Mouse (Mus musculus) stomach, embryonic 14.5 days (tissue): ENCODE data around the gene Edc4. TPM values are rescaled to one million over a fixed set of nuclear protein-coding genes. Genes with fewer than 3 reads are reported as not detected.
A peak's percentile ranks its signal among the peaks of the same experiment; 100 is the strongest.

Source experiments
- ATAC-seq: fragments of 200-750 bp; cut with Nextera tagmentation; 2 replicates; pipeline ENCODE4 v1.8.0; 2017; ENCODE audit warnings: low read depth, moderate TSS enrichment; ENCODE audit not compliant: insufficient number of reproducible peaks, insufficient read depth, low FRiP score
- H3K27ac ChIP-seq: fragments of 300-500 bp; sonication (generic); 2 replicates; pipeline ENCODE4 v1.5.1; 2014; ENCODE audit warnings: mild to moderate bottlenecking, low read length, moderate library complexity, mixed read lengths
- H3K27me3 ChIP-seq: fragments of 300-500 bp; sonication (generic); 2 replicates; pipeline ENCODE4 v1.6.1; 2014; ENCODE audit warnings: low read length, control low read depth, mixed read lengths; ENCODE audit not compliant: control insufficient read depth, insufficient read depth
- H3K36me3 ChIP-seq: fragments of 300-500 bp; sonication (generic); 2 replicates; pipeline ENCODE4 v1.6.1; 2014; ENCODE audit warnings: mild to moderate bottlenecking, control low read depth, low read length, moderate library complexity, mixed read lengths; ENCODE audit not compliant: control insufficient read depth, insufficient read depth
- H3K4me1 ChIP-seq: fragments of 300-500 bp; sonication (generic); 2 replicates; pipeline ENCODE4 v1.6.1; 2014; ENCODE audit warnings: low read length, control low read depth, mixed read lengths; ENCODE audit not compliant: control insufficient read depth, insufficient read depth
- H3K4me2 ChIP-seq: fragments of 300-500 bp; sonication (generic); replicated peaks from 2 replicates; pipeline ENCODE4 v1.6.1; 2014; ENCODE audit warnings: low read depth, low read length, control low read depth
- H3K4me3 ChIP-seq: fragments of 300-500 bp; sonication (generic); 2 replicates; pipeline ENCODE4 v1.5.1; 2014; ENCODE audit warnings: low read depth, low read length, control low read depth
- H3K9ac ChIP-seq: fragments of 300-500 bp; sonication (generic); replicated peaks from 2 replicates; pipeline ENCODE4 v1.6.1; 2014; ENCODE audit warnings: low read depth, mild to moderate bottlenecking, control low read depth, low read length, moderate library complexity, mixed read lengths
- H3K9me3 ChIP-seq: fragments of 300-500 bp; sonication (generic); 2 replicates; pipeline ENCODE4 v1.6.1; 2016; ENCODE audit warnings: low read depth, low read length, control low read depth; ENCODE audit not compliant: control insufficient read depth
- WGBS: fragments of 180-500 bp; shearing (Covaris S2); extraction: QIAGEN DNeasy Blood & Tissue Kit; methylation state at CpG from one replicate; pipeline ENCODE4 v1.1.7; 2014; 5-methylcytosine and 5-hydroxymethylcytosine counted together
- polyA plus RNA-seq: library from polyadenylated mRNA; unstranded; fragments of >200 nt; fragmentation: Nextera tagmentation; extraction: Ambion mirVana; gene quantifications from 2 replicates; pipeline ENCODE4 v1.2.1, GENCODE M21; 2014

The Edc4 gene
- polyA plus RNA-seq, 1 experiment from 2014 or later, result 34.4 TPM

DNA sequence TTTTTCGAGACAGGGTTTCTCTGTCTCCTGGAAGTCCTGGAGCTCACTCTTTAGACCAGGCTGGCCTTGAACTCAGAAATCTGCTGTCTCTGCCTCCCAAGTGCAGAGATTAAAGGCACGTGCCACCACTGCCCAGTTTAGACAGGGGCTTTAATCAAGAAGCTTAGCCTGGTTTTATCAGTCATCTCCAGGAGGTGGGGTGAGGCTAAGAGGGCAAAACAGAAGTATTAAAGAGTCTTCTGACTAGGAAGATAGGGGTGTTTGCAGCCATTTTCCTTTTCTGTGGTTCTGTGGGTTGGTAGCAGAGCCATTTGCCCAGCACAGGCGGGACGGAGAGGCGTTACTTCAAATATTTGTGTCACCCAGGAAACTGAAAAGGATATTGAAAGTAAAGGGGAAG, 21.4 kb upstream of the Edc4 start:
- peaks cover 4% of the 10 kb centered on the region for H3K36me3 ChIP-seq
- WGBS, result 55% methylated on average over 5 of the region's 5 CpGs
- no peak overlapping the region for H3K9ac ChIP-seq
- H3K4me1 ChIP-seq, result peaks cover 29% of the 10 kb centered on the region
- H3K27me3 ChIP-seq, result no peaks in the 10 kb centered on the region
- H3K9me3 ChIP-seq, result no peaks in the 10 kb centered on the region
- no peak for ATAC-seq
- H3K4me3 ChIP-seq, result 0 out of 2 replicates have a peak overlapping the region, but pooled peaks have one; percentile 92
- peak overlapping the region; percentile 33 for H3K4me2 ChIP-seq
- H3K27ac ChIP-seq, result peak overlapping the region; percentile 64; the same call in 1 of the 2 replicates

DNA sequence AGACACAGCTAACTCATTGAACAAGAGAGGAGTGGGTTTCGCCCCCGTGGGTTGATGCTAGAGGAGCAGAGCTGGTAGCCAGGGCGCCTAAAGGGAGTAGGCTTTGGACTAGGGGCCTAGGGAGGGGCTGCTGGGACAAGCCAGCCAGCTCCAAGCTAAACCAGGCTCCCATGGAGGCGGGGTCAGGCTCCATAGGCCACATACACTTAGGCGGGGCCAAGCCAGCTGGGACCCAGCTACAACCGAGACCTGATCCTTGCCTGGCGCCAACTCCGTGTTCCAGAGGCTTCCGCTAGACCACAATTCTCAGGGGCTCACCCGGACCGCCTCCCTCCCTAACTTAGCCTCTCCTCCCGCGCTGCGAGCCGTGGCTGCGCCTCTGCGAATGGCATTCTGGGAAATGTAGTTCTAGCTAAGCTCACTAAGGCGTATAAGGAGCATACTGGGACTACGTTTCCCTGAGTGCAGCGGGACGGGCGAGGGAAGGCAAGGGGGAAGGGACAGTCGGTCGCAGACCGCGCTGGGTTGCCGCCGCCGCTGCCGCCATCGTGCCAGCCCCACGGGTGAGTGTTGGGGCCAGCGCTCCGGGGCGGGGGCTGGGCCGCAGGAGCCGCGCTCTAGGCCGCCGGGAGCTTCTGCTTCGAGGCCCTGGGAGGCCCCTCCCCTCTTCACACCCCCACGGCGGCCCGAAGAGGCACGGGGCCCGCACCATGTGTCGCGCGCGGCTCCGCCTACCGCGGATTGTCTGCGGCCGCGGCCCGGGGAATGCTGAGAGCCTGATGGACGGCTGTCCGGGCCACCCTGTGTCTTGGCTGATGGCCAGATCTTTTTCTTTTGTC, 20.3 kb upstream of the Edc4 start, which contains the start of gene Nutf2:
Gene Nutf2 (plus strand): TSS at position 438 of the 839 bp plus-strand sequence.
- H3K9ac ChIP-seq, result peak within 1 kb of the TSS; percentile 93
- WGBS, result under 1% methylated on average over 58 of the region's 59 CpGs
- H3K4me1 ChIP-seq, result peaks cover 29% of the 10 kb centered on the region
- peak within 1 kb of the TSS; percentile 57 for H3K4me2 ChIP-seq
- H3K4me3 ChIP-seq, result peak within 1 kb of the TSS; percentile 92
- H3K9me3 ChIP-seq, result no peaks in the 10 kb centered on the region
- H3K27me3 ChIP-seq, result no peaks in the 10 kb centered on the region
- peaks cover 4% of the 10 kb centered on the region for H3K36me3 ChIP-seq
- H3K27ac ChIP-seq, result peak within 1 kb of the TSS; percentile 93
- ATAC-seq, result peak; percentile 98

DNA sequence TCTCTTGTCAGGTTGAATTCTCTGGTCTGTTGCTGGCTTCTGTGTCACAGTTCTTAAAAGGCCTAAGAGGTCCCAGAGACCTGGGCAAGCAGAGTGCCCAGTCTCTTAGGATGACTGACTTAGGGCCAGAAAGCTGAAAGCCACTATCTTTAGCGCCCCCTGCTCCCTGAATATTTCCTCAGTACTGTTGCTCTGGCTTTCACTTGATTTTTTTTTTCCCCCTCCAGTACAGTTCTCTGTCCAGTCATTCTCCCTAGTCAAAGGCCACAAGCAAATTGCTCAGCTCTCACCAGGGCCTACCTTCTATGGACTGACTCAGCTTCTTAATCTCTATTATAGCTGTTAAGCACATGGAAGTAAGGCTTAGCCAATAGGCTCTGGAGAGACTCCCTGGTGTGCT, 18.7 kb upstream of the Edc4 start:
- Histone ChIP-seq H3K4me2 (peak overlapping the region; percentile 57), H3K4me3 (peak overlapping the region; percentile 92), H3K9me3 (no peaks in the 10 kb centered on the region), H3K4me1 (peaks cover 19% of the 10 kb centered on the region; the same call in 1 of the 2 replicates), H3K27me3 (no peaks in the 10 kb centered on the region), H3K9ac (peak overlapping the region; percentile 93), H3K36me3 (peaks cover 17% of the 10 kb centered on the region), H3K27ac (no peak overlapping the region)
- ATAC-seq, result no peak
- 9% methylated on average over 1 of the region's 1 CpGs for WGBS

GRCm38 (mm10) chr8:105866364-105867029, 14.2 kb upstream of the Edc4 start:
- WGBS, result 81% methylated on average over 6 of the region's 6 CpGs
- peaks cover 46% of the 10 kb centered on the region for H3K36me3 ChIP-seq
- no peak overlapping the region for H3K4me2 ChIP-seq
- H3K4me1 ChIP-seq, result peaks cover 8% of the 10 kb centered on the region; the same call in 1 of the 2 replicates
- H3K9ac ChIP-seq, result no peak overlapping the region
- no peak overlapping the region for H3K4me3 ChIP-seq
- H3K27ac ChIP-seq, result no peak overlapping the region
- ATAC-seq, result no peak
- no peaks in the 10 kb centered on the region for H3K27me3 ChIP-seq
- no peaks in the 10 kb centered on the region for H3K9me3 ChIP-seq

GRCm38 (mm10) chr8:105874301-105874700, 6.4 kb upstream of the Edc4 start:
- H3K27ac ChIP-seq, result no peak overlapping the region
- H3K4me1 ChIP-seq, result no peaks in the 10 kb centered on the region
- H3K9me3 ChIP-seq, result no peaks in the 10 kb centered on the region
- H3K36me3 ChIP-seq, result peaks cover 56% of the 10 kb centered on the region
- no peaks in the 10 kb centered on the region for H3K27me3 ChIP-seq
- ATAC-seq, result no peak
- no peak overlapping the region for H3K4me2 ChIP-seq
- H3K9ac ChIP-seq, result no peak overlapping the region
- no peak overlapping the region for H3K4me3 ChIP-seq
- 88% methylated on average over 6 of the region's 6 CpGs for WGBS

DNA sequence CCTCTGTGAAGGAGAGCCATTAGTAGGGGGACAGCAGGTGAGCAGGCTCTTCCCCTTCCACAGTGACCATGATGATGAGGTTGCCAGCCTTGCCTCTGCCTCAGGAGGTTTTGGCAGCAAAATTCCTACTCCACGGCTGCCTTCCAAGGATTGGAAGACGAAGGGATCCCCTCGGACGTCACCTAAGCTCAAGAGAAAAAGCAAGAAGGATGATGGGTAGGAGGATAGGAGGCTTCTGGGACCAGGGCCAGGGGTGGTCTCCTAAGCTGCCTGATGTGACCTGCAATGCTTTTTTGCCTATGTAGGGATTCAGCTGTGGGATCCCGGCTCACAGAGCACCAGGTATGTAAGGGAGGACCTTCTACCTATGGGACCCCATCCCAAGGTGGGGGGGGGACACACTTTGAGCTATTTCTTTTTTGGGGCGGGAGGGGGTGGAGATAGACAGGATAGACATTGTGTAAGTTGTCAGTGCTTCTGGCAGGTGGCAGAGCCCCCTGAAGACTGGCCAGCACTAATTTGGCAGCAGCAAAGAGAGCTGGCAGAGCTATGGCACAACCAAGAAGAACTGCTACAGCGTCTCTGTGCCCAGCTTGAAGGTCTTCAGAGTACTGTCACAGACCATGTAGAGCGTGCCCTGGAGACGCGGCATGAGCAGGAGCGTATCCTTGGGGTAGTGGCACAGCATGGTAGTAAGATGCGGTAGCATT, 9.2 kb downstream of the Edc4 start:
- Histone ChIP-seq H3K9me3 (no peaks in the 10 kb centered on the region), H3K27ac (no peak overlapping the region), H3K4me1 (no peaks in the 10 kb centered on the region), H3K36me3 (peaks cover 78% of the 10 kb centered on the region), H3K4me2 (no peak overlapping the region), H3K4me3 (no peak overlapping the region), H3K27me3 (no peaks in the 10 kb centered on the region), H3K9ac (no peak overlapping the region)
- WGBS, result 92% methylated on average over 12 of the region's 12 CpGs
- ATAC-seq, result no peak

DNA sequence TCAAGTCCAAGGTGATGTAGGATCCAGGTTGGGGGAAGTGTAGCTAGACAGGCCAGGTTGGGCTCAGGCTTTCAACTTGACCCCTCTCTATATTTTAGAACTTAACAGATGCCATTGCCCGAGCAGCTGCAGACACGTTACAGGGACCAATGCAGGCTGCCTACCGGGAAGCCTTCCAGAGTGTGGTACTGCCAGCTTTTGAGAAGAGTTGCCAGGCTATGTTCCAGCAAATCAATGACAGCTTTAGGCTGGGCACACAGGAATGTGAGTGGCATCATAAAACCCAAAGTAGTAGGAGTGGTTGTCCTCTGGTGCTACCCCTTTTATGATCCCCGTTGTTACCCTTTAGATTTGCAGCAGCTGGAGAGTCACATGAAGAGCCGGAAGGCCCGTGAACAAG, 10.2 kb downstream of the Edc4 start:
- 95% methylated on average over 6 of the region's 6 CpGs for WGBS
- no peaks in the 10 kb centered on the region for H3K27me3 ChIP-seq
- no peak overlapping the region for H3K27ac ChIP-seq
- H3K9ac ChIP-seq, result no peak overlapping the region
- H3K4me2 ChIP-seq, result no peak overlapping the region
- no peak for ATAC-seq
- H3K9me3 ChIP-seq, result no peaks in the 10 kb centered on the region
- H3K4me3 ChIP-seq, result no peak overlapping the region
- peaks cover 68% of the 10 kb centered on the region for H3K36me3 ChIP-seq
- no peaks in the 10 kb centered on the region for H3K4me1 ChIP-seq

DNA sequence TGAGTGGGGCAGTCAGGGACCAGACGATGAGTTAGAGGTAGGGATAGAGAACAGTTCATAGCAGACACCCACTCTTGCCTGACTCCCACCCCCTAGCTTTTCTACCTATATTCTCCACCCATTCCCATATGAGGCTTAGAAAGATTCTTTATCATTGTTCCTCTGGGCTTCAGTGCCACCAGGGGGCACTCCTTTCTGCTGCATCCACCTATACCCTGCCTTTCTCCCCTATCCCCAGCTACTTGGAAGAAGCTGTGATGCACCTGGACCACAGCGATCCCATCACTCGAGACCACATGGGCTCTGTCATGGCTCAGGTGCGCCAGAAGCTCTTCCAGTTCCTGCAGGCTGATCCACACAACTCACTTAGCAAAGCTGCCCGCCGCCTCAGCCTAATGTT, 11.8 kb downstream of the Edc4 start:
- H3K4me1 ChIP-seq, result no peaks in the 10 kb centered on the region
- no peak for ATAC-seq
- WGBS, result 80% methylated on average over 6 of the region's 6 CpGs
- no peak overlapping the region for H3K27ac ChIP-seq
- H3K36me3 ChIP-seq, result peaks cover 52% of the 10 kb centered on the region
- H3K4me2 ChIP-seq, result no peak overlapping the region
- H3K4me3 ChIP-seq, result no peak overlapping the region
- H3K9ac ChIP-seq, result no peak overlapping the region
- H3K9me3 ChIP-seq, result no peaks in the 10 kb centered on the region
- H3K27me3 ChIP-seq, result no peaks in the 10 kb centered on the region
